Mouse (Mus musculus) limb, embryonic 15.5 days (tissue): ENCODE data around the gene Gm49358. TPM values are rescaled to one million over a fixed set of nuclear protein-coding genes. Genes with fewer than 3 reads are reported as not detected.

Source experiments
- ATAC-seq: fragments of 200-750 bp; cut with Nextera tagmentation; 2 replicates; pipeline ENCODE4 v1.8.0; 2017; ENCODE audit warnings: low read depth, moderate TSS enrichment; ENCODE audit not compliant: insufficient number of reproducible peaks, low FRiP score, low TSS enrichment
- H3K27ac ChIP-seq: fragments of 300-500 bp; sonication (generic); 2 replicates; pipeline ENCODE4 v1.5.1; 2015; ENCODE audit warnings: moderate library complexity, mild to moderate bottlenecking, inconsistent platforms
- H3K27me3 ChIP-seq: fragments of 300-500 bp; sonication (generic); 2 replicates; pipeline ENCODE4 v1.6.1; 2015; ENCODE audit warnings: inconsistent platforms
- H3K36me3 ChIP-seq: fragments of 300-500 bp; sonication (generic); 2 replicates; pipeline ENCODE4 v1.6.1; 2015; ENCODE audit warnings: inconsistent platforms
- H3K4me1 ChIP-seq: fragments of 300-500 bp; sonication (generic); 2 replicates; pipeline ENCODE4 v1.6.1; 2015; ENCODE audit warnings: inconsistent platforms
- H3K4me2 ChIP-seq: fragments of 300-500 bp; sonication (generic); 2 replicates; pipeline ENCODE4 v1.6.1; 2015; ENCODE audit warnings: mild to moderate bottlenecking, inconsistent platforms
- H3K4me3 ChIP-seq: fragments of 300-500 bp; sonication (generic); 2 replicates; pipeline ENCODE4 v1.5.1; 2015; ENCODE audit warnings: mild to moderate bottlenecking, inconsistent platforms
- H3K9ac ChIP-seq: fragments of 300-500 bp; sonication (generic); 2 replicates; pipeline ENCODE4 v1.6.1; 2015; ENCODE audit warnings: inconsistent platforms
- H3K9me3 ChIP-seq: fragments of 300-500 bp; sonication (generic); 2 replicates; pipeline ENCODE4 v1.6.1; 2016; ENCODE audit warnings: inconsistent platforms
- WGBS: fragments of 180-500 bp; shearing (Covaris S2); methylation state at CpG from one replicate; pipeline ENCODE4 v1.1.7; 2015; 5-methylcytosine and 5-hydroxymethylcytosine counted together
- polyA plus RNA-seq: library from polyadenylated mRNA; unstranded; fragments of >200 nt; fragmentation: Nextera tagmentation; extraction: Ambion mirVana; gene quantifications from 2 replicates; pipeline ENCODE4 v1.2.1, GENCODE M21; 2015

Gene Gm49358
- polyA plus RNA-seq, 1 experiment from 2014 or later, result not detected

- Histone ChIP-seq H3K9me3 (no peaks in the 10 kb centered on the region), H3K27me3 (peaks cover 20% of the 10 kb centered on the region), H3K4me1 (no peaks in the 10 kb centered on the region), H3K9ac (no peak overlapping the region), H3K4me2 (no peak overlapping the region), H3K36me3 (no peaks in the 10 kb centered on the region), H3K4me3 (no peak overlapping the region), H3K27ac (no peak overlapping the region)
- 69% methylated on average over 9 of the region's 9 CpGs for WGBS
- no peak for ATAC-seq
Observed at GRCm38 (mm10) chr10:86846926-86847467, 83.2 kb downstream of the Gm49358 start.

DNA sequence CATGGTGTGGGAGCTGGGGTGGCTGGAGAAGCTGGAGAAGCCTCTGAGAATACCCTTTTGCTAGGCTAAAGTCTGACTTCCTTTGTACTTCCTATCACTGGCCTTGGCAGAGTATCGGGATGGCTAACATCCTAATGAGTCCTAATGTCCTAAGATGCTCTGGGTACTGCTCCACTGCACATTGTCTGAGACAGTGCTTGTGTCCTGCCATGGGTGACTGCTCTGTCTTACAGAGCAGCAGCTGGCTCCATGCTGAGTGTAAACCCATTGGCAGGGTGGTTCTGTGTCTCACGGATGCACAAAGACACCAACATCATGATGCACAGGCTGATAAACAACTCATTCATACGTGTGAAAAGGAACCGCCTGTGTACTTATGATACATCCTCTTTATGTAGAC, 85.3 kb downstream of the Gm49358 start:
- Histone ChIP-seq H3K27me3 (peaks cover 20% of the 10 kb centered on the region), H3K36me3 (no peaks in the 10 kb centered on the region), H3K4me2 (no peak overlapping the region), H3K9ac (no peak overlapping the region), H3K27ac (no peak overlapping the region), H3K4me1 (no peaks in the 10 kb centered on the region), H3K4me3 (no peak overlapping the region), H3K9me3 (no peaks in the 10 kb centered on the region)
- ATAC-seq, result no peak
- WGBS, result 87% methylated on average over 4 of the region's 4 CpGs

DNA sequence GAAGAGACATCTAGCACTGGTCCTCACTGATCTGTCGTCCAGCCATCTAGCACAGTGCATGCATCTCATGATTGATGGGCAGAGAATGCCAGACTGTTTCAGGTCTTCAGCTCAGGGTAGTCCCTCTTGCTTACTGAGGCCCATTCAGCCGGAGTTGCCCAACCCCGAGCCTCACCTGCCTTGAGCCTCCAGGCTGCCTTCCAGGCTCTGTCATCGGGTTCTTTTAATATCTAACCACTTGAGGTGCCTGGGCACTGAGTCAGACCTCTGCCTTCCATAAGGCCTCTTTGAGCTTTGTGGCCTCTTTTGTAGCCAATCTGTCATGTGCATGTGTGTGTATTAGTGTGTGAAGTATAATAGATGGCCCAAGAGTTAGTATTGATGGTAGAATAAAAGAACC, 85.7 kb downstream of the Gm49358 start:
- Histone ChIP-seq H3K27ac (no peak overlapping the region), H3K9me3 (no peaks in the 10 kb centered on the region), H3K27me3 (peaks cover 20% of the 10 kb centered on the region), H3K4me2 (no peak overlapping the region), H3K36me3 (no peaks in the 10 kb centered on the region), H3K9ac (no peak overlapping the region), H3K4me3 (no peak overlapping the region), H3K4me1 (no peaks in the 10 kb centered on the region)
- no peak for ATAC-seq
- WGBS, result 84% methylated on average over 4 of the region's 4 CpGs

DNA sequence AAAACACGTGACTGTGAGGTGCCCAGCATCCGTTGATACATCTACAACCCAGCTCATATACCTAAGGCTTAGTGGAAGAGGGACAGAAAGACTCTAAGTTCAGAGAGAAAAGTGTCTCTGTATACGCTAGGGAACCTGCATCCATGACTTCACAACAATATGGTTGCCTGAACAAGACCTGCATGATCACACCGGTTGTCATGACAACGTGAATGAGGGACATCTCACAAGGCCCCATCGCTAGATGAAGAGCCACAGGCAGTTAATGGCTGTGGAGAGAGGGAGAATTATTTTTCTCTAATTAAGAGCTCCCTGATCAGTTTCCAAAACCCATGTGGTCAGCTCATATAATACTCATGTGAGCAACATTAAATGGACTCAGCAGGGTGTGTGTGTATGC, 88.4 kb downstream of the Gm49358 start:
- H3K36me3 ChIP-seq, result no peaks in the 10 kb centered on the region
- H3K9me3 ChIP-seq, result no peaks in the 10 kb centered on the region
- H3K4me3 ChIP-seq, result no peak overlapping the region
- ATAC-seq, result no peak
- H3K4me1 ChIP-seq, result no peaks in the 10 kb centered on the region
- H3K27ac ChIP-seq, result no peak overlapping the region
- H3K27me3 ChIP-seq, result peaks cover 16% of the 10 kb centered on the region
- H3K9ac ChIP-seq, result no peak overlapping the region
- H3K4me2 ChIP-seq, result no peak overlapping the region
- WGBS, result 83% methylated on average over 6 of the region's 6 CpGs

DNA sequence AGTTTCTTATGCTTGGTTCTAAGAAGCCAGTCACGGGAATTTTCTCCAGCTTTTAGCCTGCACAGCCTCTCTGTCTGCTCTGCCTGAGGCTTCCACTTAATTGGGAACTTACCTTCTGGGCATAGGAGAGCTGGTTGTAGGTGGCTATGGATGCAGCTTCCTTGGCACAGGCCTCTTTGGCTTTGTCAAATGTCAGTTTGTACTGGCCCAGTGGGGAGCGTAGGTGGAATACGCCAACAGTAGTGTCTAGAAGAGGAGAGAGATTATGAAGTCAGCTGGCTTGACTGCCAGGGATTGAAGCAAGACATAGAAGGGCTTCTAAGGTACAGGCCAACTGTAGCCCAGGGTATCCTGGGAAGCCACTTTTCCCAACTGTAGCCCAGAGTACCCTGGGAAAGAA, 89.7 kb downstream of the Gm49358 start:
- H3K27me3 ChIP-seq, result peaks cover 9% of the 10 kb centered on the region; the same call in 1 of the 2 replicates

GRCm38 (mm10) chr10:86860396-86860795, 96.6 kb downstream of the Gm49358 start:
- Histone ChIP-seq H3K9ac (no peak overlapping the region), H3K4me1 (no peaks in the 10 kb centered on the region), H3K27ac (no peak overlapping the region), H3K27me3 (no peaks in the 10 kb centered on the region), H3K4me2 (no peak overlapping the region), H3K9me3 (no peaks in the 10 kb centered on the region), H3K4me3 (no peak overlapping the region), H3K36me3 (no peaks in the 10 kb centered on the region)
- 72% methylated on average over 4 of the region's 4 CpGs for WGBS
- ATAC-seq, result no peak

More for the DNA sequence above, 89.7 kb downstream of the Gm49358 start:
- no peak overlapping the region for H3K4me3 ChIP-seq
- no peaks in the 10 kb centered on the region for H3K36me3 ChIP-seq
- H3K27ac ChIP-seq, result no peak overlapping the region
- H3K9ac ChIP-seq, result no peak overlapping the region
- no peak overlapping the region for H3K4me2 ChIP-seq
- H3K9me3 ChIP-seq, result no peaks in the 10 kb centered on the region
- ATAC-seq, result no peak
- whole genome bisulfite sequencing, result 79% methylated on average over 3 of the region's 3 CpGs
- no peaks in the 10 kb centered on the region for H3K4me1 ChIP-seq

- WGBS, result 85% methylated on average over 6 of the region's 6 CpGs
Observed at GRCm38 (mm10) chr10:86862496-86862895, 98.7 kb downstream of the Gm49358 start.

GRCm38 (mm10) chr10:86863429-86863828, 99.7 kb downstream of the Gm49358 start:
- H3K9me3 ChIP-seq, result no peaks in the 10 kb centered on the region
- H3K4me3 ChIP-seq, result no peak overlapping the region
- H3K27me3 ChIP-seq, result no peaks in the 10 kb centered on the region
- no peak overlapping the region for H3K9ac ChIP-seq
- no peak for ATAC-seq
- no peaks in the 10 kb centered on the region for H3K36me3 ChIP-seq
- H3K4me1 ChIP-seq, result no peaks in the 10 kb centered on the region
- H3K4me2 ChIP-seq, result no peak overlapping the region
- 92% methylated on average over 6 of the region's 6 CpGs for WGBS
- H3K27ac ChIP-seq, result no peak overlapping the region

More at GRCm38 (mm10) chr10:86862496-86862895, 98.7 kb downstream of the Gm49358 start:
- no peak for ATAC-seq
- H3K27me3 ChIP-seq, result no peaks in the 10 kb centered on the region
- H3K36me3 ChIP-seq, result no peaks in the 10 kb centered on the region
- no peaks in the 10 kb centered on the region for H3K9me3 ChIP-seq
- H3K27ac ChIP-seq, result no peak overlapping the region
- H3K9ac ChIP-seq, result no peak overlapping the region
- H3K4me3 ChIP-seq, result no peak overlapping the region
- no peaks in the 10 kb centered on the region for H3K4me1 ChIP-seq
- H3K4me2 ChIP-seq, result no peak overlapping the region

- Histone ChIP-seq H3K36me3 (no peaks in the 10 kb centered on the region), H3K27me3 (no peaks in the 10 kb centered on the region), H3K9me3 (no peaks in the 10 kb centered on the region), H3K9ac (no peak overlapping the region), H3K27ac (no peak overlapping the region), H3K4me1 (no peaks in the 10 kb centered on the region), H3K4me3 (no peak overlapping the region), H3K4me2 (no peak overlapping the region)
- ATAC-seq, result no peak
- 71% methylated on average over 7 of the region's 7 CpGs for WGBS
Observed at GRCm38 (mm10) chr10:86872121-86872520, 108.3 kb downstream of the Gm49358 start.

DNA sequence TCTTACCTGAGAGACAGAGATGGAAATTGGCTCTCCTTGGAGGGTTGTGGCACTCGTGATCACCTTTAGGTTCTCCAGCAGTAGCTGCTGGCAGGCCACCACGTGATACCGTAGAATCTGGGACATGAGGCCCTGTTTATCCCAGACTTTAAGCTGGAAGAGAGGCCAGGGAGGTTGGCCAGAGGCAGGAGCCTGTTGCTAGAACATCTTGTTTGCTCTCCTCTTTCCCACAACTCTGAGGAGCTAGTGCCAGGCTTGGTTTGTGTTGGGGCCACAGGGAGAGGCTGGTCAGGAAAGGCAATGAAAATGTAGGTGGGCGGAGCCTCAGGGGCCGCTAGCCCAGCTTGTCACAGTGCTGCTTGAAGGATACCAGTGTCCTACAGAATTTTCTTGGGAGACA, 108.8 kb downstream of the Gm49358 start:
- Histone ChIP-seq H3K4me1 (no peaks in the 10 kb centered on the region), H3K9ac (no peak overlapping the region), H3K9me3 (no peaks in the 10 kb centered on the region), H3K27me3 (no peaks in the 10 kb centered on the region), H3K4me2 (no peak overlapping the region), H3K27ac (no peak overlapping the region), H3K4me3 (no peak overlapping the region), H3K36me3 (no peaks in the 10 kb centered on the region)
- WGBS, result 67% methylated on average over 5 of the region's 5 CpGs
- ATAC-seq, result no peak

DNA sequence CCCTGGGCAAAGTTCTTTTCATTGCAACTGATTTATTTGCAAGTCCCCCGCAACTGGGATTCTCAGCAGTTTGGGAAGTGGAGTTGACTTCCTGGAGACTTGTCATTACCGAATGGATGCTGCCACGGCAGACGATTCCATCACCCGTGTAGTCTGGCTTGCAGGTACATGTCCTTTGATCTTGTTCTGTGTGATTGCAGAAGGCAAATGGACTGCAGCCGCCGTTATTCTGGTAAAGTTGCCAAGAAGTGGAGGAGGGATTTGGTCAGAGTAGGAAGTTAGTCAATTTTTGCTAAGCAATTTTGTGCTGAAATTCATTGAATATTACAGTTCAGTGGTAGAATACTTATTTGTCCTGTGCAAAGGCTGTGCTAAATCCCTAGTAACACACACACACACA, 114.9 kb downstream of the Gm49358 start:
- no peak for ATAC-seq
- no peaks in the 10 kb centered on the region for H3K9me3 ChIP-seq
- no peaks in the 10 kb centered on the region for H3K27me3 ChIP-seq
- H3K9ac ChIP-seq, result no peak overlapping the region
- no peak overlapping the region for H3K27ac ChIP-seq
- H3K4me2 ChIP-seq, result no peak overlapping the region
- H3K4me1 ChIP-seq, result no peaks in the 10 kb centered on the region
- H3K36me3 ChIP-seq, result no peaks in the 10 kb centered on the region
- no peak overlapping the region for H3K4me3 ChIP-seq
- WGBS, result 54% methylated on average over 7 of the region's 7 CpGs

DNA sequence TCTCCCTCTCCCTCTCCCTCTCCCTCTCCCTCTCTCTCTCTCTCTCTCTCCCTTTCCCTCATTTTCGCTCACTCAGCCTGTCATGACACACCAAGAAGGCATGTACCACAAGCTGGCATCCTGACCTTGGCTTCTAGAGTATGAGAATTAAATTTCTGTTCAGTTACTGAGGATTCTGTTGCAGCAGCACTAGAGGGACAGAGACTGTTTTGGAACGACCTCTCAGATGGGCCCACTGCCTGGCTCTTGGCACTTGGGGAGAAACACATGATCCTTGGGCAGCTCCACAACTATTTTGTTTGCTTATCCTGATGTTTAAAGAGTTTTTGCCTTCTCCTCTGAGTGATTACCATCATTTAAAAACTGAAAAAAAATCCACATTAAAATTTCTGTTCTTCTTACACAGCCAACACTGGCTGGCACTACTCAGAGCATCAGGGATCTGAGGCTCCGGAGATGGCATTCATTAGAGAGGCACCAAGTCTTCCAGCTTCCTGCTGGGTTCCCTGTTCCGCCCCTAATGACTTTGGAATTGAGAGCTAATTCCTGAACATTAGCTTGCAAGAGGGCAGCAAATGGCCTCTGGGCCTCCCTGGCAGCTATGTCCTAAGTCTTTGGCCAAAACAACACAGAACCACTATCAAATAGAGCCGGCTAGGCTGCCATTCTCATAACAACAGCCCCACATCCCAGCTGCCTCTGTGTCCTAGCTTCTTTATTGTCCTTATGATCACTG, 116.5 kb downstream of the Gm49358 start:
- H3K4me1 ChIP-seq, result no peaks in the 10 kb centered on the region
- H3K36me3 ChIP-seq, result no peaks in the 10 kb centered on the region
- ATAC-seq, result no peak
- H3K4me3 ChIP-seq, result no peak overlapping the region
- no peak overlapping the region for H3K9ac ChIP-seq
- H3K4me2 ChIP-seq, result no peak overlapping the region
- H3K9me3 ChIP-seq, result no peaks in the 10 kb centered on the region
- no peaks in the 10 kb centered on the region for H3K27me3 ChIP-seq
- WGBS, result 40% methylated on average over 5 of the region's 5 CpGs
- no peak overlapping the region for H3K27ac ChIP-seq
